Mouse (Mus musculus): Measurements from ENCODE around the gene Slc4a1.

Slc4a1 gene

DNA sequence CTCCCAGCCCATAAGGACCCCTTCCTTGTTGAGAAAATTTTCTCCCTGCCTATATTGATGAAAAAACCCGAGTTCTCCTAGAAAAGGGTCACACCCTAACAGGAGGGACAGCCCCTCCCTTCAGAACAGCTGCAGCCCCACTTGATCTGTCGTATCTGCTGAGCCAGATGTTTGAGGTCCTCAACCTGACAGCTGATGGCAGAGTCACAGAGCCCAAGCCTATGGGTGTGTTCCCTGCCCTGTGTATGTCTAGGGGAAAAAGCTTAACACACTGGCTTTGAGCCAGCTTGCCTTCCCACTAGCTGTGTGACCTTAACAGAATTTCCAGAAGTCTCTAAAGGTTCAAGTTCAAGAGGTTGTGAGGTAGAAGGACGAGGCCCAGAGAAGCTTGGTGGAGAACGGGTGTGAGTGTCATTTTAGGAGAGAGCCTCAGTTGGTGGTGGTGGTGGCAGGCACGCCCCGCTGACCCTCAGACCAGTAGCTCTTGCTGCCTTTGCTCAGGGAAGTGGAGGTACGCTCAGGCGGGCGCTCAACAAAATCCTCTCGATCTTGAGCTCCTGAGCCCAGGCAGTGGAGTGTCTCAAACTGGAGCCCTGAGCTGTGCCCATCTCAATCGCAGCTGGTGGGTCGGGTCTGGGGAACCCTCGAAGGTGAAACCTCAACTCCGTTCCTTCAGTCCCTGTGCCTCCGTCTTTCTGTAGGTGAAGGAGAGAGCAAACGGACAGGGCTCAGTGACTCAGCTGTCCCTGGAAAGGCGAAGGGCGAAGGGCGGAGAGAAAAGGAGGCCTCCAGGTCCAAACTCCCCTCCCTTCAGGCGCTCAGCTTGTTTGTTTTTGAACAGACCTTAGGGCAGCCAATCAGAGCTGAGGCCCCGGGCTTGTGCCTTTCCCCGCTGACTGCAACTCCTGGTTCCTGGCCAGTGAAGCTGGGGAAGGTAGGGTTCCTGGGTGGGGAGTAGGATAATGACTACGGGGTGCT lies 9.5 kb upstream of the Slc4a1 start:
- DNase-seq (ENCODE audit: low spot score in 2 of 2) = peak; percentile 83 to 89

DNA sequence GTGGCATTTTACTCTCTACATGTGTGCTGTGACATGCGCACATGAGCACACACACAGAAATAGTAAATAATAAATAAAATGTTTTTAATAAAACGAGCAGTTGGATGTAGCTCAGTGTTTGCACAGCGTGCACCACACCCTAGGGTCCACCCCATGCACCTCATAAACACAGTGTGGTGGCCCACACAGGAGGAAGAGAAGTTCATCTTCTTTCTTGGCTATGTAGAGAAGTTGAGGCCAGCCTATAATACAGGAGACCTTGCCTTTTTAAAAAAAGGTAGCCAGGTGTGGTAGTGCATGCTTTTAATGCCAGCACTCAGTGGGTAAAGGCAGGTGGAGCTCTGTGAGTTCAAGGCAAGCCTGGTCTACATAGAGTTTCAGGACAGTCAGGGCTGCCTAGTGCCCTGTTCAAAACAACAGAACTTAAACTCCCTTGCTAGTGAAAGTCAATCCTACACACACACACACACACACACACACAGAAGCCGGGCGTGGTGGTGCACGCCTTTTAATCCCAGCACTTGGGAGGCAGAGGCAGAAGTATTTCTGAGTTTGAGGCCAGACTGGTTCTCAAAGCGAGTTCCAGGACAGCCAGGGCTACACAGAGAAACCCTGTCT lies 8.2 kb upstream of the Slc4a1 start:
- DNase-seq (ENCODE audit: low spot score in 2 of 2) = peak; percentile 56 to 57

- no peak for DNase-seq (ENCODE audit: low spot score in 2 of 2)
These were observed 7.6 kb upstream of the Slc4a1 start for GRCm38 (mm10) chr11:102373646-102374045.

DNA sequence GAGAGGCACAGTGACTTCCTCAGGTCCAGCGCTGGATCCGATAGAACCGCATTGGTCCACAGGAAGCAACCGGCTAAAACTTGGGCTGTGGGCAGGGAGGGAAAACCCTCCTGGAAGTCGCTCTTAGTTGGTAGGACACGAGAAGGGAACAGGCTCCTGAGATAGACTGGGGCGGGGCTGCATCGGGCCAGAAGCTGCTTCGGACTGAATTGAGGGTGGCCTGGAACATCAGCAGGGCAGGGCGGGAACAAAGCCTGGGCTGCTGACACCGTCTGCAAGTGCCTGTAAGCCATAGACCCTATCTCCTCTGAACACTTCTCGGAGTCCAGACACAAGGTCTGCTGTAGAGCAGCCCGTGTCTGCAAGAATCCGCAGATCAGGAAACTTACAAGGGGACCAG lies 6.9 kb upstream of the Slc4a1 start:
- peak; percentile 72 to 73 for DNase-seq (ENCODE audit: low spot score in 2 of 2)

DNA sequence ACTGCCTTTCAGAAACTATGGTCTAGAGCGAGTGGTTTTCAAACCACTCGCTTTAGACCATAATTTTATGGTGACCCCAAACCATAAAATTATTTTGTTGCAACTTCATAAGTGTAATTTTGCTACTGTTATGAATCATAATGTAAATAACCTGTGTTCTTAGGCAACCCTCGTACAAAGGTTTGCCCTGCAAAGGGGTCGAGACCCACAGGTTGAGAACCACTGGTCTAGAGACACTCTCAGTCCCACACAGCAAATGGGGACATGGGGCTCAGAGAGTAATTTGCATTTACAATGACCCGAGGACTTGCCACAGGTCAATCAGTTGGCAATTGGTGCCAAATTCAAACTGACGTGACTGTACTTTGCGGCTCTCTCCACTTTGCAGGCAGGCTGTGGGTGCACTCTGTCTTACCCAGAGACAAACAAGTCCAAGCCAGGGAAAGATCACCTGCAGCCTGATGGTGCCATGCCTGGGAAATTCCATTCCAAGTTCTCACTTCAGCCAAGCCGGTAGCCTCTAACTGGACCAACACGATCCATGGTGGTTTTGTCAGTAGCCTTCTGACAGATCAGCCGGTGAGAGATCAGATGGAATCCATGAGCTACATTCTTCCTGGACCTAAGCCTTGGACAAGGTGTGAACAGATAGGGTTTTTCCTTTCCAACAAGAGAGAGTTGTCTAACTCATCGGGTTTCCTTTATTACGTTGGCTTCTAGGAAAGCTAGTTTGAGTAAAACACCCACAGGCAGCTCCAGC lies 6.1 kb upstream of the Slc4a1 start:
- peak; percentile 19 to 41 for DNase-seq (ENCODE audit: low spot score in 2 of 2)

DNA sequence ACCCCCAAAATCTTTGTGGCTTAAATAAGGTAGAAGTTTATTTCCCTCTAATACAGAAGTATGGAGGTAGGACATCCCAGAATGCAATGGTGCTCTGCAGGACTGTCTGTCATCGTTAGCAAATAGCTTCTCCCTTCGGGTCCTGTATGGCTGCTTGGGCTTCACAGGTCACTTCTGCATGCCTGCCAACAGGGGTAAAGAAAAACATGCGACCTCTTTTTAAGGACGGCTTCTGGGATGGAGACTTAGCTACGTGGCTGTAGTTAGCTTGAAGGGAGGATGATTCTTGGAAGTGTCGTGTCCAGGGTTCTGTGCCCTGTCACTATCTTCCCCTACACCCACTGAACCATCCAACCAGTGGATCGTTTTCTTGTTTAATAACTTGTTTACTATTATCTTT lies 4.3 kb upstream of the Slc4a1 start:
- peak in 1 of 2 experiments; percentile 16 for DNase-seq (ENCODE audit: low spot score in 2 of 2)

- peak in 1 of 2 experiments; percentile 52 for DNase-seq (ENCODE audit: low spot score in 2 of 2)
These were observed 3.3 kb upstream of the Slc4a1 start for GRCm38 (mm10) chr11:102369263-102369662.

- peak in 1 of 2 experiments; percentile 17 for DNase-seq (ENCODE audit: low spot score in 2 of 2)
These were observed 2.3 kb upstream of the Slc4a1 start for GRCm38 (mm10) chr11:102368347-102368746.

GRCm38 (mm10) chr11:102367504-102368280 lies 1.7 kb upstream of the Slc4a1 start:
- DNase-seq (ENCODE audit: low spot score in 2 of 2) = peak in 1 of 2 experiments; percentile 19

DNA sequence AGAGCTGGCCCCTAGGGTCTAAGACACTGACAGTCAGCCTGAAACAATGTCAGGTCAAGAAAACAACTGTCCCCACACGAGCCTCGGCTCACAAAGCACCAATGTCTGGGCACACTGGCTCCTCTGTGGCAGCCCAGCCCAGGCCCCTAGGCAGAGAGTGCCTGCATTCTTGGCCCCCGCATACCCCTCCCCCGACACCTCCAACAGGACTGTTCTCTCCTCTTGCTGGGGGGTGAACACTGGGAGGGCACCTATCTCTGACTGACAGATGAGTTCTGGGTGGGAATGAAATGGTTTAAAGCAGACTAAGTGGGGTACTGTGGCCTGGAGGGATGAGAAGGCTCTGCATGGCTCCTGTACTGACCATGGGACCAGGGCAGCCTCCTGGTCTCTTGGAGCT lies 304 bp downstream of the Slc4a1 start:
- peak; percentile 60 to 76 for DNase-seq (ENCODE audit: low spot score in 2 of 2)

- peak; percentile 85 to 87 for DNase-seq (ENCODE audit: low spot score in 2 of 2)
These were observed 1.2 kb downstream of the Slc4a1 start for GRCm38 (mm10) chr11:102364570-102365371.

DNA sequence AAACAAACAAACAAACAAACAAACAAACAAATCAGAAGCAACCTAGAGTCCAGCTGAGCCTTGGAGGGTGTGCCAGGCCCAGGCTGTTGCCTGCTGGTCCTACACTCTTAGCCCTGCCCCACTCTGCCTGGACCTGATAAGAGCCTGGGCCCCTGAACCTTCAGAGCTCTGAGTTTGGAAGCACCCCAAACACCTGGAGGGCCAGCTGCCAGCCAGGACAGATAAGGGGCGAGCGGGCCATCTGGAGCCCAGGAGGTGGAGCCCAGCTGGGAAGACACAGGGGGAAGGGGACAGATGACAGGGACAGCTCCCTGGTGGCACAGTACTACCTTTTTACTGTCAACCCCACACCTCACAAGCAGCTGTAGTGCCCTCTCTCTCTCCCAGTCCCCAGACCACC lies 2.4 kb downstream of the Slc4a1 start:
- peak; percentile 85 to 92 for DNase-seq (ENCODE audit: low spot score in 2 of 2)

- DNase-seq (ENCODE audit: low spot score in 2 of 2) = peak; percentile 28 to 55
These were observed 4.1 kb downstream of the Slc4a1 start for GRCm38 (mm10) chr11:102361776-102362495.

- peak; percentile 27 to 29 for DNase-seq (ENCODE audit: low spot score in 2 of 2)
These were observed 7.6 kb downstream of the Slc4a1 start for GRCm38 (mm10) chr11:102358365-102358764.

DNA sequence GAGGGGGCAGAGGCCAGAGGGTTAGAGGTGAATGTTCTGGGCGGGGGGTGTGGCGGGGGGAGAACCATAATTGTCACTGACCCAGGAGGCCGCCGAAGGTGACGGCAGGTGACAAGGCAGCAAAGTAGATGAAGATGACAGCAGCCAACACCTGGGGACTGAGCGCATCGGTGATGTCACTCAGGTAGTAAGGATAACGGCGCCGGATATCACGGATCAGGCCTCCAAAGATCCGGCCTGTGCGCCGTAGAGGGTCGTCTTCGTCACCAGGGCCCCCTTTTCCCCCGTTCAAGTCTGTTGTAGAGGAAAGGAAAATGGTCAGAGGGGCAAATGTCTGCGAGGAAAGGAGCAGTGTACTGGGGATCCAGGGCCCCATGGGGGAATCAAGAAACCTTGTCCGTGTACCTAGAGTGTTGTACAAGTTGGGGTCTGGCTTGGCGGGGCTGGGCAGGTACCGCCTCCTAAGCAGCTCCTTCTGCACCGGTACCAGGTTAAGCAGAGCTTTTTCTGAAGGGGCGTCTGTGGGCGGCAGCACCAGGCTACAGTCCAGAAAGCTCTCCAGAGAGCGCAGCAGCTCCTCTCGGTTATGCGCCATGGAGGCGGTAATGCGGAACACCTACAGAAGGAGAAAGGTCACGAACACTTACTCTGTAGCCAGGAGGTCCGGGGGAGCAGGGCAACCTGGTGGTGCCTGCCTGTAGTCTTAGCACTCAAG lies 9.2 kb downstream of the Slc4a1 start:
- DNase-seq (ENCODE audit: low spot score in 2 of 2) = peak; percentile 33 to 36

- peak in 1 of 2 experiments; percentile 27 for DNase-seq (ENCODE audit: low spot score in 2 of 2)
These were observed 9.8 kb downstream of the Slc4a1 start for GRCm38 (mm10) chr11:102356190-102356589.

- DNase-seq (ENCODE audit: low spot score in 2 of 2) = peak; percentile 22 to 28
These were observed 10.5 kb downstream of the Slc4a1 start for GRCm38 (mm10) chr11:102355501-102355900.

- DNase-seq (ENCODE audit: low spot score in 2 of 2) = peak; percentile 33 to 40
These were observed 13.0 kb downstream of the Slc4a1 start for GRCm38 (mm10) chr11:102353021-102353431.

DNA sequence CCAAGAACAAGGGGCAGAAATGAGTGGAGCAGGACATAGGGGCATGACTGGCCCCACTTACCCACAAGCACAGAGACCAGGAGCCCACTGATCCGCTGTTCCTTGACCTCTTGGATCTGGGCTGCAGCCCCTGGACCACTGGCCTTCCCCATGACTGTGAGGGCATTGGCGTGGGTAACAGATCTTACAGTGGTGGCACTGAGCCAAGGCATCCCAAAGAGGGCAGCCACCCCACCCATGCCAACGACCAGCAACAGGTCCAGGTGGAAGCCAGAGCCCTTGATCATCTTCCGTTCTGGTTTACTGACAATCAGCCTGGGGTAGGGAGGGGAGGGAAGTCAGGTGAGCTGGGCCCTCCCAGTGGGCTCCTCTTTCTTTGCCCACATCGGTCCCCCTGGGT lies 13.6 kb downstream of the Slc4a1 start:
- peak in 1 of 2 experiments; percentile 40 for DNase-seq (ENCODE audit: low spot score in 2 of 2)

Measured in spleen, postnatal 10 days (tissue).